Mouse (Mus musculus): ENCODE measurements around the gene Myo9a.

DNA sequence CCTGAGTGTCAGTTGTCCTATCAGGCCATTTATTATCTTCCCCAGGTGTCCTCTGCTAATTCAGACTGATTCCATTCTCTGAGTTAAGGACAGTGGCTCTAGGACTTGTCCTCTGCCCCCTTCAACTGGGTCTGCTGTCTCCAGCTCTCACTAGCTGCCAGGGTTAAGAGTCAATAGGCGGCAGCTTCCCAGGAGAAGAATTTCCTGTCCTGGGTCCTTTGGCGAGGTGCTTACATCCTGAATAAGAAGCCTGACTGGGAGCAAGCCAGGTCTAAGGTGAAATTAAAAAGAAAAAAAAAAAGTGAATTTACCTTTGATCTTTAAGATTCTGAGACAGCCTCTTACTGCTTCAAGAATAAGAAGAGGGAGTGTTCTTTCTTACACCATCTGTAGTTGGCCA lies 189.0 kb downstream of the Myo9a start:
- no peak for TF ChIP-seq CTCF (IDR thresholded peaks at IDR 0.05; ENCODE audit: borderline replicate concordance, control insufficient read depth, extremely low read depth, insufficient read depth, low read length, poor library complexity)
- TF ChIP-seq POLR2A (IDR thresholded peaks at IDR 0.05; ENCODE audit: control insufficient read depth, extremely low read depth, insufficient read depth, low read length, poor library complexity): no peak

Measured in thymus, adult 2 months (tissue).